Mouse (Mus musculus): Measurements from ENCODE around the gene Sept8. TPM values are rescaled to one million over a fixed set of nuclear protein-coding genes. Genes with fewer than 3 reads are reported as not detected.
"Not testable (repeated sequence)": the region's sequence is repeated elsewhere in the genome, so short reads cannot be mapped to it uniquely, and the experiment has no call there.

Gene Sept8
- total RNA-seq, 2 experiments from 2014 or later: 175 to 247 TPM

DNA sequence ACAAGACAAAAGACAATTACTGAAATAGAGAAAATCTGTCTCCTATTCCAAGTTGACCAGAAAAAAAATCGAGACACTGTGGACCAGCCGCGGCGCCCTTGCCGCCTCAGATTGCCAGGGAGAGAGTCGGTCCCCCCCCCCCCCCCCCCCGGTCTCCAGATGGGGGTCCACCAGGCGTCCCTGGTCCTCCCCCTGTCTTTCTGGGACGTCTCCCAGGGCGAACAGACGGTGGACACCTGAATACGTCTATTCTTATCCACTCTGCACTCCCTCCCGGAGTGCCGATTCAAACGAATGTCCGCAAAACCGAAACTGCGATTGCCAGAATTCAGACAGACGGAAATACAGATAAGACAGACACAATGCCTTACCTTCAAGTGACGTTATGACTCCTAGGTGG is 37.5 kb downstream of the Sept8 start:
- not testable (repeated sequence) for ATAC-seq (replicated peaks; ENCODE audit: low FRiP score, low TSS enrichment, poor library complexity, severe bottlenecking)

- not testable (repeated sequence) for ATAC-seq (replicated peaks; ENCODE audit: low FRiP score, low TSS enrichment, poor library complexity, severe bottlenecking)
Measured at GRCm38 (mm10) chr11:53557992-53558391, 38.9 kb downstream of the Sept8 start.

DNA sequence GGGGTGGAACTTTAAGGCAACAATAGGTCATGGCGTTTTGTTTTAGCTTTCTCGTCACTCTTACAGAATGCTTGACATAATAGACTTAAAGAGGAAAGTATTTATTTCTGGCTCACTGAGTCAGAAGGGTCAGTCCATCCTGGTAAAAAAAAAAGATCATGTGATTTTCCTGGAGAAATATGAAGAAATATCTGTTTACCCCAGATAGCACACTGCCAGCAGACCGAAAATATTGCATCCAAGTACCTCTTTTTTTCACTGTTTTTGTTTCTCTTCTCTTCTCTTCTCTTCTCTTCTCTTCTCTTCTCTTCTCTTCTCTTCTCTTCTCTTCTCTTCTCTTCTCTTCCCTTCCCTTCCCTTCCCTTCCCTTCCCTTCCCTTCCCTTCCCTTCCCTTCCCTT is 40.9 kb downstream of the Sept8 start:
- ATAC-seq (replicated peaks; ENCODE audit: low FRiP score, low TSS enrichment, poor library complexity, severe bottlenecking): not testable (repeated sequence)

DNA sequence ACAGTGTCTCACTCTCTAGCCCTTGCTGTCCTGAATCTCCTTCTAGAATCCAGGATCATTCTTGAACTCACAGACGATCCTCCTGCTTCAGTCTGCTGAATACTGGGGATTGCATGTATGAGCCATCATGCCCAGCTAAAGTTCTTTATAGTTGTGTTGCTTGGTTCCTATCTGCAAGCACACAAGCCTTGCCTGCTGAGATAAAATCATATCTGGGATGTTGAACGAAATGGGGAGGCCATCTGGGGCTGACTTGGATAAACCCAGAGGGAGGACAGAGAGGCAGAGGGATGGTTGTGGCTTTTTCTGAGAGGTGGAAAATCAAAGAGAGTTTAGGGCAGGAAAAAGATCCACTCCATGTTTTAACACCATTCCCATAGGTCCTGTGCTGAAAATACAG is 42.9 kb downstream of the Sept8 start:
- no peak for ATAC-seq (replicated peaks; ENCODE audit: low FRiP score, low TSS enrichment, poor library complexity, severe bottlenecking)

DNA sequence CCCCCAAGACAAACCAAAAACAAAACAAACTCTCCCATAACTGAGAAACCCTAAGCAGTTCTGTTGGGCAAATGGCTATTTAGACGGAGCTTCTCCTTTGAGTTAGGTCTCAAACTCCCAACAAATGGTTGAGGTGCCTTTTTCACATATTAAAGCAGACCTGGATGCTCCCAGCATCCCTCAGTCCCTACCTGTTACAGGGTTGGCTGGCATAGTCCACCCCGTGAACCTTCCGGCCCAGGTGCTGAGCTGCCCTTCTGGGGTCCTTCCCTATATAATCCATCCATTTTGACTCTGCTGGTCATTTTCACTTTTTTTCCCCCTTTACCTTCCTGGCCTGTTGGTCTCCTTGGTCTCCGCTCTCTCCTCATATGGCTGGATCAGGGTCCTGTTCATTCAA is 47.6 kb downstream of the Sept8 start:
- ATAC-seq (replicated peaks; ENCODE audit: low FRiP score, low TSS enrichment, poor library complexity, severe bottlenecking): no peak

DNA sequence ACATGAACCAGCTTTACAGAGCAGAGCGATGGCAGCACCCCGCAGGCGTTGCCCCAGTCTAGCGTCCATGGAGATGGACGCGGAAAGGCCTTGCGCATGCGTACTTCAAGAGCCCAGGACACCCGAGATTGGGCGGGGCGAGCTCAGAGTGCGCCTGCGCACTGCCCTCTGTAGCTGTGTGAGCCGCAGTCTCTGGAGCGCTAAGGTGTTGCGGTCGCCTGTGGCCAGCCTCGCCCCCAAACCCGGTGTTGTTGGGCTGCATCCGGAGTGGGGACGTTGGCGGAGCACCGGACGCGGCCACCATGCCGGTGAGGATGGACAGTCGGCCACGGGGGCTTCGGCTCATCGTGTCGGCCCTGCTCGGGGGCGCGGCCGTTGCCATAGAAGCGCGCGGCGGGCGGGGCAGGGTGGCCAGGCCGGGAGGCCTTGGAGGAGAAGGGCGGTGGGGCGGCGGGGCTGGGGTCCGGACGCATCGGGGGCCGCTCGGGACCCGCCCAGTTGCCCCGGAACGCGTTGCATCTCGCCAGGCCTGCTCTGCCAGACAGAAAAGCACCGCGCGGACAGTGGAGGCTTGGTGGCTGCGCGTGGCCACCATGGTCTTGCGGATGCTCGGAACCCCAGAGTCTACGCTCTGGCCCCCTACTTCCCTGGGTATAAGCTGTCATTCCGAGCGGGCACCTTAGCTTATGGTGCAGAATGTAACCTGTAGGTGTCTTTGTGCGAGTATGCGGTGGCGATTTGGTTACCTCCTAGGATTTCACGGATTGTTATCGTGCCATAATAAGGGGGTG is 48.4 kb downstream of the Sept8 start, which contains the start of gene Kif3a:
Gene Kif3a (plus strand): TSS at position 156 of the 791 bp plus-strand sequence.
- peak; percentile 94 for ATAC-seq (replicated peaks; ENCODE audit: low FRiP score, low TSS enrichment, poor library complexity, severe bottlenecking)

- ATAC-seq (replicated peaks; ENCODE audit: low FRiP score, low TSS enrichment, poor library complexity, severe bottlenecking): no peak
Measured at GRCm38 (mm10) chr11:53580562-53580961, 61.5 kb downstream of the Sept8 start.

GRCm38 (mm10) chr11:53583151-53583550 is 64.1 kb downstream of the Sept8 start:
- no peak; the same call in 1 of the 2 replicates for ATAC-seq (replicated peaks; ENCODE audit: low FRiP score, low TSS enrichment, poor library complexity, severe bottlenecking)

DNA sequence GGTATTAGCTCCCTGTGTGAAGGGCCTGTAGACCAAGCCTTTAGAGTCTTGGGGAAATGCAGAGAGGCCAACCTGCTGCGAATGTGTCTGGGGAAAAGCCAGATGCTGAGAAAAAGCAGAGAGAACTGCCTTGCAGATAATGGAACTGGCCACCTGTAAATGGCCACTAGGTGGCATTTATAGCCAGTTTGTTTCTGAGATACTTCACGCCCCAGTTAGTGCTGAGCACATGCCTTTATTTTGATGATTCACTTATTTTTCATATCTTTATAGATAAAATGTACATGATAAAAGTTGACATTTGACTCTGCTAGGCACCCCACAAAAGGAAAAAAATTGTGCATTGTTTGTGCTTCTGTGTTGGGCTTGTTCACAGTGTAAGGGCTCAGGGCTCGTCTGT is 65.8 kb downstream of the Sept8 start:
- peak; percentile 75 for ATAC-seq (replicated peaks; ENCODE audit: low FRiP score, low TSS enrichment, poor library complexity, severe bottlenecking)

DNA sequence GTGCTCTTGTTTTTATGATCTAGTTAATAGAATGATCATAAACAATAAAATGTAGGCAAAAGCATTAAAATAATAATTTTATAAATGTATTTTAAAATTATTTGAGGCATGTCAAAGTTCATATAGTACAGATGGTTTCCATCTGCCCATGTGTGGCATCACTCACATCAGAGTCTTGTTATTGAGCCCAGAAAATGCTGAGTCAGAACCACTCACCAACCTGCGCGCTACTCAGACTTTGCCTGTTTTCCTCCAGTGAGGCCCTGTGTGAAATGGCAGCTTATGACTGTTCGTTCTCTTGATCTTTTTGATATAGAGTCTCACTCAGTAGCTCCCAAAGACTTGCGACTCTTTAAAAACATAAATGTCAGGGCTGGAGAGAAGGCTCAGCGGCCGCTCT is 66.5 kb downstream of the Sept8 start:
- ATAC-seq (replicated peaks; ENCODE audit: low FRiP score, low TSS enrichment, poor library complexity, severe bottlenecking): no peak

DNA sequence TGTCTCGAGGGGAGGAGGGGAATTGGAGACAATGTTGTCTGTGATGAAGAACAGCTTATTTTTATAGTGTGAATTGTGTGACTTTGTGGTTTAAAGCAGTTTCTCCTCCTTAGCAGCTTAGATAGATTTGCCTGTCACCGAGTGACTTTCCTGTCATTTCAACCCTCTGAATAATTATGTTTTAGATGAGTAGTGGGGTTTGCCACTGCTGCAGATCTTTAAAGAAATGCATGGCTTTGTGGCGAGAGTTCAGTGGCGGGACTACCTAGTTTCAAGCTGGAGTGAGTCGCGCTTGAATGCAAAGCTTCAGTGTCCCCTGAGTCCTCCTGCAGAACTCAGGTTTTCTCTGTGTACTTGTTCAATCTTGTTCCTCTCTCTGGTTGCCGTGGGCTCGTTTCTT is 69.2 kb downstream of the Sept8 start:
- ATAC-seq (replicated peaks; ENCODE audit: low FRiP score, low TSS enrichment, poor library complexity, severe bottlenecking): no peak

- ATAC-seq (replicated peaks; ENCODE audit: low FRiP score, low TSS enrichment, poor library complexity, severe bottlenecking): peak; percentile 89
Measured at GRCm38 (mm10) chr11:53590368-53590768, 71.3 kb downstream of the Sept8 start.

- no peak for ATAC-seq (replicated peaks; ENCODE audit: low FRiP score, low TSS enrichment, poor library complexity, severe bottlenecking)
Measured at GRCm38 (mm10) chr11:53591116-53591515, 72.1 kb downstream of the Sept8 start.

Other genes starting within 250 kb of the Sept8 start
- gene Hspa4, start 218.8 kb upstream of the Sept8 start, total RNA-seq (2014; fragmentation: Nextera tagmentation): 114 and 126 TPM in 2 replicates
- 598 and 714 TPM in 2 replicates for gene Hspa4, start 218.8 kb upstream of the Sept8 start, total RNA-seq (2017)
- gene Zcchc10, start 194.6 kb upstream of the Sept8 start, total RNA-seq (2014; fragmentation: Nextera tagmentation): 14.9 and 27.5 TPM in 2 replicates
- gene Zcchc10, start 194.6 kb upstream of the Sept8 start, total RNA-seq (2017): 3.8 and 8.7 TPM in 2 replicates
- 55.8 and 78.3 TPM in 2 replicates for gene Aff4, start 168.4 kb upstream of the Sept8 start, total RNA-seq (2014; fragmentation: Nextera tagmentation)
- gene Aff4, start 168.4 kb upstream of the Sept8 start, total RNA-seq (2017): 39.1 and 45.0 TPM in 2 replicates
- gene Leap2, start 96.1 kb upstream of the Sept8 start, total RNA-seq (2014; fragmentation: Nextera tagmentation): 2.6 TPM in 1 of 2 replicates, not detected in the other
- gene Leap2, start 96.1 kb upstream of the Sept8 start, total RNA-seq (2017): not detected in 2 replicates
- gene Uqcrq, start 88.4 kb upstream of the Sept8 start, total RNA-seq (2014; fragmentation: Nextera tagmentation): 289 and 326 TPM in 2 replicates
- 30.9 and 67.9 TPM in 2 replicates for gene Uqcrq, start 88.4 kb upstream of the Sept8 start, total RNA-seq (2017)
- 0.24 and 0.32 TPM in 2 replicates for gene Gdf9, start 88.2 kb upstream of the Sept8 start, total RNA-seq (2014; fragmentation: Nextera tagmentation)
- 0.42 and 0.80 TPM in 2 replicates for gene Gdf9, start 88.2 kb upstream of the Sept8 start, total RNA-seq (2017)
- gene Gm10447, start 62.1 kb upstream of the Sept8 start, total RNA-seq (2014; fragmentation: Nextera tagmentation): not detected in 2 replicates
- not detected in 2 replicates for gene Gm10447, start 62.1 kb upstream of the Sept8 start, total RNA-seq (2017)
- not detected in 2 replicates for gene Shroom1, start 62.1 kb upstream of the Sept8 start, total RNA-seq (2014; fragmentation: Nextera tagmentation)
- not detected in 2 replicates for gene Shroom1, start 62.1 kb upstream of the Sept8 start, total RNA-seq (2017)
- not detected in 2 replicates for gene Gm9837, start 48.8 kb upstream of the Sept8 start, total RNA-seq (2014; fragmentation: Nextera tagmentation)
- gene Gm9837, start 48.8 kb upstream of the Sept8 start, total RNA-seq (2017): not detected in 2 replicates
- not detected in 2 replicates for gene Gm9945, start 39.1 kb upstream of the Sept8 start, total RNA-seq (2014; fragmentation: Nextera tagmentation)
- not detected in 2 replicates for gene Gm9945, start 39.1 kb upstream of the Sept8 start, total RNA-seq (2017)
- gene Sowaha, start 39.0 kb upstream of the Sept8 start, total RNA-seq (2014; fragmentation: Nextera tagmentation): 3.9 and 7.0 TPM in 2 replicates
- 3.7 and 4.7 TPM in 2 replicates for gene Sowaha, start 39.0 kb upstream of the Sept8 start, total RNA-seq (2017)
- 14.4 and 14.6 TPM in 2 replicates for gene Kif3a, start 48.1 kb downstream of the Sept8 start, total RNA-seq (2014; fragmentation: Nextera tagmentation)
- 20.0 and 21.9 TPM in 2 replicates for gene Kif3a, start 48.1 kb downstream of the Sept8 start, total RNA-seq (2017)
- gene Il4, start 99.4 kb downstream of the Sept8 start, total RNA-seq (2014; fragmentation: Nextera tagmentation): not detected in 2 replicates
- gene Il4, start 99.4 kb downstream of the Sept8 start, total RNA-seq (2017): 3.5 and 5.0 TPM in 2 replicates
- not detected in 2 replicates for gene Il13, start 115.4 kb downstream of the Sept8 start, total RNA-seq (2014; fragmentation: Nextera tagmentation)
- not detected in 2 replicates for gene Il13, start 115.4 kb downstream of the Sept8 start, total RNA-seq (2017)
- gene Rad50, start 188.1 kb downstream of the Sept8 start, total RNA-seq (2014; fragmentation: Nextera tagmentation): 53.6 and 58.6 TPM in 2 replicates
- gene Rad50, start 188.1 kb downstream of the Sept8 start, total RNA-seq (2017): 91.4 and 110 TPM in 2 replicates
- gene Il5, start 201.5 kb downstream of the Sept8 start, total RNA-seq (2014; fragmentation: Nextera tagmentation): not detected in 2 replicates
- not detected in 2 replicates for gene Il5, start 201.5 kb downstream of the Sept8 start, total RNA-seq (2017)